Mouse (Mus musculus): Measurements from ENCODE around the gene Smim12. TPM values are rescaled to one million over a fixed set of nuclear protein-coding genes. Genes with fewer than 3 reads are reported as not detected.

The Smim12 gene
- total RNA-seq (2023) = 10 to 100 TPM; 20.0 to 23.5 TPM

GRCm38 (mm10) chr4:127243552-127243951 lies at the start of gene Smim12:
Gene Smim12 (plus strand): TSS chr4:127243784.

Other genes with a start within 250 kb of the Smim12 start
- gene Sfpq, start 222.5 kb upstream of the Smim12 start, total RNA-seq (2023) = 100 to 1,000 TPM; 348 to 397 TPM
- gene Zmym1, start 182.6 kb upstream of the Smim12 start, total RNA-seq (2023) = 1 to 10 TPM; 6.7 to 7.6 TPM
- gene Zmym6, start 166.4 kb upstream of the Smim12 start, total RNA-seq (2023) = 1 to 10 TPM; 5.9 to 9.3 TPM
- gene Tmem35b, start 120.1 kb upstream of the Smim12 start, total RNA-seq (2023) = 1 to 10 TPM; 4.7 TPM
- under 1 TPM in 1 of 2 experiments, not detected in 1; 0.33 TPM for gene Dlgap3, start 74.6 kb upstream of the Smim12 start, total RNA-seq (2023)
- gene Gja4, start 70.3 kb downstream of the Smim12 start, total RNA-seq (2023) = not detected
- 1 to 10 TPM; 1.8 to 3.7 TPM for gene Gjb3, start 87.1 kb downstream of the Smim12 start, total RNA-seq (2023)
- not detected for gene Gjb4, start 110.3 kb downstream of the Smim12 start, total RNA-seq (2023)
- not detected for gene Gjb5, start 114.4 kb downstream of the Smim12 start, total RNA-seq (2023)

All from neutrophil, adult 59 days (primary cell).